Mouse (Mus musculus) megakaryocyte, adult 5-6 weeks (primary cell): ENCODE data around the gene Dynlt1f. TPM values are rescaled to one million over a fixed set of nuclear protein-coding genes. Genes with fewer than 3 reads are reported as not detected.
A peak's percentile ranks its signal among the peaks of the same experiment; 100 is the strongest.
"Not testable (repeated sequence)": the region's sequence is repeated elsewhere in the genome, so short reads cannot be mapped to it uniquely, and the experiment has no call there.

Experiments
- ATAC-seq: 2 replicates; pipeline ENCODE4 v1.8.0; 2016; ENCODE audit warnings: mild to moderate bottlenecking, inconsistent platforms; ENCODE audit not compliant: poor library complexity, severe bottlenecking
- total RNA-seq, 2 experiments: library from RNA; stranded (forward) in 1 of 2; stranded (reverse) in 1 of 2; fragments of 153-499, 151-499 nt in 1 of 2; fragments of 221-1000, 200-1000 nt in 1 of 2; gene quantifications; 2 replicates each; pipeline versions ENCODE4 v1.2.3 to v1.2.4; 2015 to 2017

The Dynlt1f gene
- total RNA-seq, 2 experiments from 2014 or later: 134 to 193 TPM

- not testable (repeated sequence) for ATAC-seq
These were observed 7.1 kb upstream of the Dynlt1f start for GRCm38 (mm10) chr17:6662840-6663239.

GRCm38 (mm10) chr17:6661093-6661816 is 5.6 kb upstream of the Dynlt1f start:
- peak; percentile 25 for ATAC-seq

- ATAC-seq: not testable (repeated sequence)
These were observed 4.9 kb upstream of the Dynlt1f start for GRCm38 (mm10) chr17:6660589-6660988.

GRCm38 (mm10) chr17:6658801-6659200 is 3.1 kb upstream of the Dynlt1f start, which contains the start of gene Sytl3:
TSS of gene Sytl3 (plus strand) at chr17:6659093.
- not testable (repeated sequence) for ATAC-seq

- not testable (repeated sequence) for ATAC-seq
These were observed 771 bp upstream of the Dynlt1f start for GRCm38 (mm10) chr17:6656471-6656870.

- peak; percentile 71 for ATAC-seq
These were observed 601 bp downstream of the Dynlt1f start for GRCm38 (mm10) chr17:6655087-6655511.

GRCm38 (mm10) chr17:6653341-6653946 is 2.3 kb downstream of the Dynlt1f start:
- not testable (repeated sequence) for ATAC-seq

- ATAC-seq: not testable (repeated sequence)
These were observed 4.7 kb downstream of the Dynlt1f start for GRCm38 (mm10) chr17:6650904-6651565.

- ATAC-seq: not testable (repeated sequence)
These were observed 8.2 kb downstream of the Dynlt1f start for GRCm38 (mm10) chr17:6647452-6647851.

GRCm38 (mm10) chr17:6646841-6647240 is 8.9 kb downstream of the Dynlt1f start:
- not testable (repeated sequence) for ATAC-seq

GRCm38 (mm10) chr17:6645668-6646067 is 10.0 kb downstream of the Dynlt1f start:
- ATAC-seq: not testable (repeated sequence)

GRCm38 (mm10) chr17:6644673-6645072 is 11.0 kb downstream of the Dynlt1f start:
- not testable (repeated sequence) for ATAC-seq

GRCm38 (mm10) chr17:6644210-6644609 is 11.5 kb downstream of the Dynlt1f start:
- not testable (repeated sequence) for ATAC-seq

- ATAC-seq: peak; percentile 72
These were observed 14.8 kb downstream of the Dynlt1f start for GRCm38 (mm10) chr17:6640771-6641429.

GRCm38 (mm10) chr17:6640044-6640637 is 15.6 kb downstream of the Dynlt1f start:
- not testable (repeated sequence) for ATAC-seq

GRCm38 (mm10) chr17:6639486-6639885 is 16.2 kb downstream of the Dynlt1f start:
- ATAC-seq: not testable (repeated sequence)

- ATAC-seq: peak; percentile 45
These were observed 17.3 kb downstream of the Dynlt1f start for GRCm38 (mm10) chr17:6638444-6638843.

GRCm38 (mm10) chr17:6637434-6637833 is 18.3 kb downstream of the Dynlt1f start:
- not testable (repeated sequence) for ATAC-seq

- ATAC-seq: no peak
These were observed 18.8 kb downstream of the Dynlt1f start for GRCm38 (mm10) chr17:6636861-6637260.

- not testable (repeated sequence) for ATAC-seq
These were observed 19.9 kb downstream of the Dynlt1f start for GRCm38 (mm10) chr17:6635781-6636180.
